Mouse (Mus musculus) lung, embryonic 16.5 days (tissue): ENCODE data around the gene Gm11214. TPM values are rescaled to one million over a fixed set of nuclear protein-coding genes. Genes with fewer than 3 reads are reported as not detected.

Experiments
- ATAC-seq: fragments of 200-750 bp; cut with Nextera tagmentation; 2 replicates; pipeline ENCODE4 v1.8.0; 2017; ENCODE audit warnings: low read depth, mild to moderate bottlenecking, moderate library complexity
- H3K27ac ChIP-seq: fragments of 300-500 bp; sonication (generic); 2 replicates; pipeline ENCODE4 v1.5.1; 2014; ENCODE audit warnings: mild to moderate bottlenecking, control low read depth, low read length
- H3K27me3 ChIP-seq: fragments of 300-500 bp; sonication (generic); 2 replicates; pipeline ENCODE4 v1.6.1; 2014; ENCODE audit warnings: low read depth, low read length, mixed read lengths; ENCODE audit not compliant: control insufficient read depth, insufficient read depth
- H3K36me3 ChIP-seq: fragments of 300-500 bp; sonication (generic); 2 replicates; pipeline ENCODE4 v1.6.1; 2014; ENCODE audit warnings: low read length; ENCODE audit not compliant: control insufficient read depth, insufficient read depth
- H3K4me1 ChIP-seq: fragments of 300-500 bp; sonication (generic); replicated peaks from 2 replicates; pipeline ENCODE4 v1.6.1; 2014; ENCODE audit warnings: low read length, mixed read lengths; ENCODE audit not compliant: control insufficient read depth, insufficient read depth
- H3K4me2 ChIP-seq: fragments of 300-500 bp; sonication (generic); 2 replicates; pipeline ENCODE4 v1.6.1; 2014; ENCODE audit warnings: low read depth, low read length, control low read depth
- H3K4me3 ChIP-seq: fragments of 300-500 bp; sonication (generic); 2 replicates; pipeline ENCODE4 v1.5.1; 2014; ENCODE audit warnings: mild to moderate bottlenecking, low read length, control low read depth
- H3K9ac ChIP-seq: fragments of 300-500 bp; sonication (generic); 2 replicates; pipeline ENCODE4 v1.6.1; 2014; ENCODE audit warnings: low read length, control low read depth
- H3K9me3 ChIP-seq: fragments of 300-500 bp; sonication (generic); 2 replicates; pipeline ENCODE4 v1.6.1; 2016; ENCODE audit warnings: low read length; ENCODE audit not compliant: control insufficient read depth
- WGBS: fragments of 180-500 bp; shearing (Covaris S2); extraction: QIAGEN DNeasy Blood & Tissue Kit; methylation state at CpG from one replicate; pipeline ENCODE4 v1.1.7; 2014; 5-methylcytosine and 5-hydroxymethylcytosine counted together
- polyA plus RNA-seq: library from polyadenylated mRNA; unstranded; fragments of >200 nt; fragmentation: Nextera tagmentation; extraction: Ambion mirVana; gene quantifications from 2 replicates; pipeline ENCODE4 v1.2.1, GENCODE M21; 2015

Gene Gm11214
- polyA plus RNA-seq, 1 experiment from 2014 or later: not detected

GRCm38 (mm10) chr4:63692351-63692750 is 29.2 kb upstream of the Gm11214 start:
- H3K9ac ChIP-seq: no peak overlapping the region
- no peak overlapping the region for H3K4me2 ChIP-seq
- H3K9me3 ChIP-seq: no peaks in the 10 kb centered on the region
- no peak for ATAC-seq
- H3K4me1 ChIP-seq: no peaks in the 10 kb centered on the region
- no peak overlapping the region for H3K27ac ChIP-seq
- no peaks in the 10 kb centered on the region for H3K36me3 ChIP-seq
- no peaks in the 10 kb centered on the region for H3K27me3 ChIP-seq
- no peak overlapping the region for H3K4me3 ChIP-seq

- peak; percentile 37 for ATAC-seq
- H3K36me3 ChIP-seq: no peaks in the 10 kb centered on the region
- H3K4me2 ChIP-seq: no peak overlapping the region
- H3K4me3 ChIP-seq: no peak overlapping the region
- WGBS: 26% methylated on average over 8 of the region's 8 CpGs
- H3K27ac ChIP-seq: no peak overlapping the region
- H3K9me3 ChIP-seq: no peaks in the 10 kb centered on the region
- no peaks in the 10 kb centered on the region for H3K27me3 ChIP-seq
- no peak overlapping the region for H3K9ac ChIP-seq
- H3K4me1 ChIP-seq: no peaks in the 10 kb centered on the region; the same call in 1 of the 2 replicates
Measured at GRCm38 (mm10) chr4:63687429-63687828, 24.2 kb upstream of the Gm11214 start.

GRCm38 (mm10) chr4:63686157-63686556 is 23.0 kb upstream of the Gm11214 start:
- no peaks in the 10 kb centered on the region; the same call in 1 of the 2 replicates for H3K4me1 ChIP-seq
- H3K9ac ChIP-seq: no peak overlapping the region
- no peak overlapping the region for H3K4me2 ChIP-seq
- no peaks in the 10 kb centered on the region for H3K27me3 ChIP-seq
- H3K27ac ChIP-seq: no peak overlapping the region
- H3K9me3 ChIP-seq: no peaks in the 10 kb centered on the region
- no peak overlapping the region for H3K4me3 ChIP-seq
- no peak for ATAC-seq
- no peaks in the 10 kb centered on the region for H3K36me3 ChIP-seq

GRCm38 (mm10) chr4:63685253-63685525 is 22.0 kb upstream of the Gm11214 start:
- H3K9ac ChIP-seq: no peak overlapping the region
- 20% methylated on average over 4 of the region's 4 CpGs for WGBS
- H3K27ac ChIP-seq: no peak overlapping the region
- no peaks in the 10 kb centered on the region for H3K36me3 ChIP-seq
- no peaks in the 10 kb centered on the region for H3K9me3 ChIP-seq
- H3K4me1 ChIP-seq: no peaks in the 10 kb centered on the region; the same call in 1 of the 2 replicates
- no peak for ATAC-seq
- H3K27me3 ChIP-seq: no peaks in the 10 kb centered on the region
- no peak overlapping the region for H3K4me3 ChIP-seq
- H3K4me2 ChIP-seq: no peak overlapping the region

- Histone ChIP-seq H3K9ac (no peak overlapping the region), H3K27ac (no peak overlapping the region), H3K27me3 (no peaks in the 10 kb centered on the region), H3K4me1 (no peaks in the 10 kb centered on the region; the same call in 1 of the 2 replicates), H3K36me3 (no peaks in the 10 kb centered on the region), H3K4me2 (no peak overlapping the region), H3K4me3 (no peak overlapping the region), H3K9me3 (no peaks in the 10 kb centered on the region)
- WGBS: 46% methylated on average over 10 of the region's 10 CpGs
- peak; percentile 91 for ATAC-seq
Measured at GRCm38 (mm10) chr4:63684412-63685252, 21.5 kb upstream of the Gm11214 start.

GRCm38 (mm10) chr4:63683716-63684115 is 20.5 kb upstream of the Gm11214 start:
- no peaks in the 10 kb centered on the region for H3K27me3 ChIP-seq
- no peak overlapping the region for H3K4me2 ChIP-seq
- H3K4me3 ChIP-seq: no peak overlapping the region
- H3K36me3 ChIP-seq: no peaks in the 10 kb centered on the region
- no peaks in the 10 kb centered on the region for H3K9me3 ChIP-seq
- H3K27ac ChIP-seq: no peak overlapping the region
- no peaks in the 10 kb centered on the region; the same call in 1 of the 2 replicates for H3K4me1 ChIP-seq
- no peak for ATAC-seq
- H3K9ac ChIP-seq: no peak overlapping the region
- WGBS: 90% methylated on average over 6 of the region's 6 CpGs

GRCm38 (mm10) chr4:63683056-63683455 is 19.9 kb upstream of the Gm11214 start:
- no peak for ATAC-seq
- H3K9me3 ChIP-seq: no peaks in the 10 kb centered on the region
- WGBS: 67% methylated on average over 11 of the region's 11 CpGs
- H3K4me1 ChIP-seq: no peaks in the 10 kb centered on the region; the same call in 1 of the 2 replicates
- H3K4me2 ChIP-seq: no peak overlapping the region
- no peak overlapping the region for H3K9ac ChIP-seq
- no peak overlapping the region for H3K4me3 ChIP-seq
- no peaks in the 10 kb centered on the region for H3K36me3 ChIP-seq
- no peak overlapping the region for H3K27ac ChIP-seq
- H3K27me3 ChIP-seq: no peaks in the 10 kb centered on the region

GRCm38 (mm10) chr4:63682441-63682840 is 19.3 kb upstream of the Gm11214 start:
- Histone ChIP-seq H3K4me2 (no peak overlapping the region), H3K4me1 (no peaks in the 10 kb centered on the region; the same call in 1 of the 2 replicates), H3K4me3 (no peak overlapping the region), H3K27me3 (no peaks in the 10 kb centered on the region), H3K9ac (no peak overlapping the region), H3K27ac (no peak overlapping the region), H3K9me3 (no peaks in the 10 kb centered on the region), H3K36me3 (no peaks in the 10 kb centered on the region)
- WGBS: 70% methylated on average over 2 of the region's 2 CpGs
- ATAC-seq: no peak

GRCm38 (mm10) chr4:63681557-63681956 is 18.4 kb upstream of the Gm11214 start:
- Histone ChIP-seq H3K27me3 (no peaks in the 10 kb centered on the region), H3K27ac (no peak overlapping the region), H3K9ac (no peak overlapping the region), H3K36me3 (no peaks in the 10 kb centered on the region), H3K4me3 (no peak overlapping the region), H3K4me1 (no peaks in the 10 kb centered on the region; the same call in 1 of the 2 replicates), H3K9me3 (no peaks in the 10 kb centered on the region), H3K4me2 (no peak overlapping the region)
- WGBS: 92% methylated on average over 3 of the region's 3 CpGs
- ATAC-seq: no peak
